Mouse (Mus musculus) right cerebral cortex, postnatal 36 days (tissue): Measurements from ENCODE around the gene Tmem233.
A peak's percentile ranks its signal among the peaks of the same experiment; 100 is the strongest.

Experiments
- DNase-seq, 2 experiments: peaks; one replicate each; pipeline ENCODE4 v3.0.0; 2022; ENCODE audit warnings: low spot score in 2 of 2, mixed read lengths in 1 of 2

Gene Tmem233

DNA sequence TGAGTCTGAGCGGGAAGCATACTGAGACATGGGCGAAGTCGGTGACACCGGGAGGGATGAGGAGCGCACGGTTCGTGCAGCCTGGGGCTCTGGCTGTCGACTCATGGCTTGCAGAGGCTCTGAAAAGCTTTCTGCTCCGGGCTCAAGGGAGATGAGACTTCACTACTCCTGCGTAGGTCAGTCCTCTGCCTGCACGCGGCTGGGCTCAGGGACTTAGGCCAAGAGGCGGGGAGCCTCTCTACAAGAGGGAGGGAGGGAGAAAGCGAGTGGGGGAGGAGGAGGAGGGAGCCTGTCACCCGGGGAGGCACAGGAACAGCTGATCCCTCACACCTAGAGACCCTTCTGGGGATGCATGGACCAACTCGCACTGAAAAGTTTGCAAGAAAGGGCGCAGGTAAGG is at the start of gene Tmem233:
Gene Tmem233 (minus strand): TSS at position 164 of the 400 bp plus-strand sequence.
- no peak for DNase-seq

DNA sequence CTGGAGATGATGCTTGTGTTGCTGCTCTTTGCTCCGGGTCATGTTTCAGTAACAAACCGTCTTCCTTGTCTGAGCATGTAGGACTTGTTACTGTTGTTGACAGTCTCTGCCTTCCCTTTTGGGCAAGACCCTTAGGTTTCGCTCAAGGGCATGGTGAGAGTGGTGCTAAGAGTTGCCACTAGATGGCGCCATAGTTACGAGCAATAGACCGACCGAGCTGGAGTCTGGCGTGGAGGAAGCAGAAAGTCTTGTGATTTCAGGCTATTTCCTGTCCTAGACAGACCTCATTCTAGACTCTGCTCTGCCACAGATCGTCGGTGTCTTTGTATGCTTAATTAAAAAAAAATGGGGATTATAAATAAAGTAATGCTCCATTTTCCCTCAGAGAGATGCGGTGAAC is 40.3 kb upstream of the Tmem233 start:
- peak; percentile 66 to 72 for DNase-seq

DNA sequence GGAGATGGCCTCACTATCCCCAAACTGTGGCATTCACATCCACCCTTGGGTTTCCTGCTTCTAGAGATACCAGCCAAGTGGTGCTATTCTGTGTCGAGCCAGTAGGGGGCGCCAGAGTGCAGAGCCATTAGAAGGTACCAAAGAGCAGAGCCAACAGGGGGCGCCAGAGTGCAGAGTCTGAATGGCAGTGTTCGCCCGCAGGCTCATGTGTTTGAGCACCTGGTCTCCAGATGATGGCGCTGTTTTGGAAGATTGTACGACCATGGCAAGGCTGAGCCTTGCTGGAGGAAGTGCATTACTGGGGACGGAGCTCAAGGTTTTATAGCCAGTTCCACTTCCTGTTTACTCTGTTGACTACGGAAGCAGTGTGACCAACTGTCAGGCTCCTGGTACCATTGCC is 33.5 kb upstream of the Tmem233 start:
- peak in 1 of 2 experiments; percentile 6 for DNase-seq

DNA sequence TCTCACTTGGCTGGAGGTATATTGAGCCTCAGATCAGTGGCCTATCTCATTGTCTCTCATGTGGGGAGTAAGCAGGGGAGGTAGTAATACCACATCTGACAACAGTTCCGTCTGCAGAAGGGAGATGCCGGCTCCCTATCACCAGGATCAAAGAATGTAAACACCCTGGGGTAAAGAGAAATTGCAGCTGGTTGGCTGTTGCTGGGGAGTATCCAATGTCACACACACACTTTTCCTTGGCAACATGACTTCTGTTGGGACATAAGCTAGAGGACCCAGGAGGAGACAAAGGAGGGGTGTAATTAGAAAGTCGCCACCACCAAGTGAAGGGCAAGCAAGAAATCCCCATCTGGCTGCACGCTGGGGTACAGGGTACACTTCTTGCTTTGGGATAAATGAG is 33.1 kb upstream of the Tmem233 start:
- no peak for DNase-seq

DNA sequence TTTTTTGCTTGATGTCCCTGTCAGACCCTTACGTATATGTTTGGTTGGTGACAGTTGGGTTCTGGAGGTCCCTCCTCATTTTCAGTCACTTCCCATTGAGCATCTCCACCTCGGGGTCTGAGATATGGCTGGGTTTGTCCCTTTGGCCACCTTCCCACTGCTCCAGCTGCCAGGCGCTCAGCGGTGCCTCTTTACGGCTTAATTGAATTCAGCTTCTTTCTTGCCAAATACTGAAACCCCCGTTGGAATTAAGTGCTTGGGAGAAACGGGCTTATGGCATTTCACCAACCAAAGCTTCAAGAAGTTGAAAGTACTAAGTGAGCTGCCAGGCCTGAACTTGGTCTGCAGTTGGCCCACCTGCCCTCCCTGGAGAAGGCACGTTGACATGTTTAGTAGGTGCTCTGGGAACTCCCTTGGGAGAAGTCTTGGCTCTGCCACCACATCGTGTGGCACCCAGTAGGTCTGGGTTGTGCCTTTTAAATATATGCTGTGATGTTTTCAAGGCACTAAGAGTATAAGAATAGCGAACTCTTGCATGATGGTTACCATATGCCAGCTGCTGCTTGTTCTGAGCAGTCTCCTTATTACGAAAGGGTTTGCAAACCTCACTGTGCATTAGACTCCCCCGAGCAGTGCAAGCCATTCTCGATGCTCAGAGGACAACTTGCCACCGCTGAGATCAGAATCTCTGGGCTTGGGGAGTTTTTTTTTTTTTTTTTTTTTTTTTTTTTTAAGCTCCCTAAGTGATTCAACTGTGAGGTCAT is 32.2 kb upstream of the Tmem233 start:
- no peak for DNase-seq

DNA sequence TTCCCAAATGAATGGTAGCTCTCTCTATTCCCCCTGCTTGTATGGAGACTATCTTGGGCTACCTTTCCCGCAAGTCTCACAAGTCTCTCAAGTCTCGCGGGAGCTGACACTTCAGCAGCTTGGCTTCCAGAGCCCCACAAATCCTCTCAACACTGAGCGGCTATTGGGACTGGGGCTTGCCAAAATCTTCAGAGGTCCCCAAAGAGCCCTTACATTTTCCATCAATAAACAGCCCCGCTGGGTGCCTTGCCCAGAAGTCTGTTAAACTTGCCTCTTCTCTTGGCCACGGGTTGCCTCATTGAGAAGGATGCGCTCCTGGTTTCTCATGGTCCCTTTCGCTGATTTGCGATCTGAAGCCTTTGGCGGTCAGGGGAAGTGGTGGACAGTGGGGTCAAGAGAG is 25.6 kb upstream of the Tmem233 start:
- DNase-seq: no peak

DNA sequence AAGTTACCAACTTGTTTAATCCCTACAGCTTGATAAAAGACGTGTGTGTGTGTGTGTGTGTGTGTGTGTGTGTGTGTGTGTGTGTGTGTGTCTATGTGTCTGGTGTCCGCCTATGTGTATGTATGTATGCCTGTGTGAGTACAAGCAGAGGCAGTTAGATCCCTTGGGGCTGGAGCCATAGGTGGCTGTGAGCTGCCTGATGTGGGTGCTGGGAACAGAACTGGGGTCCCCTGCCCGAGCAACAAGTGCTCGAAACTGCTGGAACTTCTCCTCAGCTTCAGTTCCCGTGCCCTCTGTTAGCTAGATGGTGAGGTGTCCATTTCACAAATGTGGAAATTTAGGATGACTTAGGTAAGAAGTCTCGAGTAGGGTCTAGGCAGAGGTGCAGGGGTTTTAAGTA is 1.2 kb upstream of the Tmem233 start:
- no peak for DNase-seq

DNA sequence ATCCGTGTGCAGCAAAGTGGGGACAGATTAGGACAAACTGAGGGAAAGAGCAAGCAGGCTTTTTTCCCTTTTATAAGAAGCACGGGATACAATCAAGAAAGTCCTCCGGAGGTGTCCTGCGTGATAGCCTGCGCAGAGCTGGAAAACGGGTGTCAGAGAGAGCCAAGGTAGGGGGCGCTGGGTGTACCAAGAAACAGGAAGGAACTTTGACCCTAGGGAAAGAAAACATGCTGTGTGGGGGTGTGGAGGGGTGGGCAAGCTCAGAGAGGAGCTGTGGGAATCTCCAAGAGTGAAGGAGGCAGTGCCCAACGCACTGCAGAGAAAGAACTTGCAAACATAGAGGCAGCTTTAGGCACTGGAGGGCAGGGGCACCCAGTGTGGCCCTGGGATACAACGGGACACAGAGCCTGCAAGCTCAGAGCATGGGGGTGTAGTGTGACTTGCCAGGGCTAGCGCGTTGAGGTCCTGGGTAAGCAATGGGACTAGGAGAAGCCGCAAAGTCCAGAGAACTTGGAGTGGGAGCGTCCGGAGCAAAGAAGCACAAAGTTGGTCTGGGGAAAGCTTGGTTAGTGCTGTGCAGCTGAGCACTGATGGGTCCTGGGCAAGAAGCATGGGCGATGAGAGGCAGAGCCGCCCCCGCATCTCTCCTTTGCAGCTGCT is 673 bp downstream of the Tmem233 start:
- DNase-seq: no peak

DNA sequence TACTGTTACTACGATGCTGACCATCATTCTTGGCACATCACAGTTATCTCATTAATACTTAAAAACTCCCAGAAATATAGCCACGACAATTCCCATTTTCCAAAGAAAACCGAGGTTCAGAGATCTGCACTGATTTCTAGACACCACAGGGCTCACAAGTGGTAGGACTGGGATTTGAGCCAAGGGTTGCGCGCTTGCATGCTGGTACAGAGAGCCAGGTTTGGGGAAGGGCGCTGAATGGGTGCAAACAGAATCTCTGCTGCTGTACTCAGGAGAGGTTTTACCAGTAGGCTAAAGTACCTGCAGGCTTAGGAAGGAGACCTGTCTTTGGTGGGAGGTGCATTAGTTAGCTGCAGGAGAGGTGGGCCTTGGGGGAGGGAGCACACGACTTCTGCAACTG is 1.4 kb downstream of the Tmem233 start:
- DNase-seq: no peak

DNA sequence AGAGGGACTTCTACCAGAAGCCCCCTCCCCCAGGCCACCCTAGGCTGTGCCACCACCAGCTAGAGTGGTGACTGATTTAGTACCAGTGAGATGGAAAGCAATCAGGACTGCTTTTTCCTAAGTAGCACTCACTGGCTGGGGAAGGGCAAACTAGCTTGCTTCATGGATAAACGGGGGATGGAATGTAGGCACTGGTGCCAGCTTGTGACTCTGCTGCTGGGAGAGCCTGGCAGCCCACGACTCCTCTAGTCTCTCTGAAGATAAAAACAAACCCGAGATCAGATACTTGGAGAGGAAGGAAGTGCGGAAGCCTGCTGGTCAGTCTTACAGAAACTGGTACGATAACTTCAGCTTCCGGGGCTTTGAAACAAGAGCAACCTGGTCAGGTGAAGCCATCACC is 2.3 kb downstream of the Tmem233 start:
- no peak for DNase-seq

DNA sequence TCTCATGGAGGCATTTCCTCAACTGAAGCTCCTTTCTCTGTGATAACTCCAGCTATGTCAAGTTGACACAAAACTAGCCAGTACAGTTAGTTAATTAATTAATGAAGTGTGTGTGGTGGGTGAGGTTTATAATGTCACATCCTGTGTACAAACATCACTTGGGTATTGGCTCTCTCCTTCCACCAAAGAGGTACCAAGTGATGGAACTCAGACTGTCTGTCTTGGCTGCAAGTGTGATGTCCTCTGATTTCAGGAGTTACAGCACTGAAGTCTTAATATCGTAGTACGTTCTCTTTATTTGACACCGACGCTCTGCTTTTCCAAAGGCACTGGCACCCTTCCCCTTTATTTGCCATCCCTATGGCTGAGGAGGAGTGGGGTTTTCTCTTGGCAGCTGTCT is 13.4 kb downstream of the Tmem233 start:
- DNase-seq: no peak

DNA sequence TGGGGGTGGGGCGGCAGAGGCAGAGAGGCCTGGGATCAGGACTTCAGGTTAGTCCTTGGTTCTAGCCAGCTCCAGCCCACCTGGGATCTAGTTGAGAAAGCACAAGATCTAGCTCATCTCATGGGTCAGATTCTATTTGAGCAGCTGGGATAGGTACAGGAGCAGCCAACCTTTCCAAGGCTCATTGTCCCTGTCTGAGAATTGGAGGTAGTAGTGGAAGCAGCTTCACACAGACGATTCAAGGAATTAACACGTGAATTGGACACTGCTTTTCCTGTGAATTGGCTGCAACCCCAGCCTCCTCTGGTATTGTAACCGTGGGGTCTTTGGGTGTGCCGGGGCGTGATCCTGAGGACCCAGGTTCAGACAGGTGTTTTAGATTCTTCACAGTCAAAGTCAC is 30.2 kb downstream of the Tmem233 start:
- DNase-seq: no peak

DNA sequence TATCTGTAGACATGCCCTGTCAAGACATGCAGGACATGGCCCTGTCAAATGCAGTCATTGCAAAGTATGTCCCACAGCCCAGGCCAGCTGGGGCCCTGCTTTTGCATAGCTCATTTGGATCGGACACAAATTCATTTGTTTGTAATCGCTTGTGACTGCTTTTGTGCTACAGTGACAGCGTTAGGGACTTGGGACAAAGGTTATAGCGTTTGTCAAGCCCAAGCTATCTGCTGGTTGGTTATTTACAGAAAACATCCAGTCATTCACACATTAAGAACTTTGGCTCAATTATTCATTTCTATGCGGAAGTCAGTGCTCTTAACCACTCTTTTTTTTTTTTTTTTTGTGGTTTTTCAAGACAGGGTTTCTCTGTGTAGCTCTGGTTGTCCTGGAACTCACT is 30.9 kb downstream of the Tmem233 start:
- no peak for DNase-seq

DNA sequence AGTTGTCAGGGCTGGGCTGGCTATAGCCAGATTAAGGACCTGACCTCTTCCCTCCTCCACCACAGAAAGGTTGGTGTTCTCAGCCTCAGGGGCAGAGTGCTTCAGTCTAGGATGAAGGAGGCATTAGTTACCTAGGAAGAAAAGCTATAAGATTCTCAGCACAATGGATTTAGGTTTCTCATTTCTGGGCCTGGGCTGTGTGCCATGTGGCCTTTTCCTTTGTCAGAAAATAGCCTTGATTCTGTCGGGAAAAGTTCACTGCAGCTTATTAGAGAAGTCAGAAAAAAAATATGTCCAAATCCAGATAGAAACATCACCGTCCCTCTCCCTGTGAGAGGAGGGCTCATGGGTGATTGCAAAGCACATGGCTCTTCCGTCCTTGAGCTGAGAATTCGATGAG is 33.2 kb downstream of the Tmem233 start:
- DNase-seq: no peak

DNA sequence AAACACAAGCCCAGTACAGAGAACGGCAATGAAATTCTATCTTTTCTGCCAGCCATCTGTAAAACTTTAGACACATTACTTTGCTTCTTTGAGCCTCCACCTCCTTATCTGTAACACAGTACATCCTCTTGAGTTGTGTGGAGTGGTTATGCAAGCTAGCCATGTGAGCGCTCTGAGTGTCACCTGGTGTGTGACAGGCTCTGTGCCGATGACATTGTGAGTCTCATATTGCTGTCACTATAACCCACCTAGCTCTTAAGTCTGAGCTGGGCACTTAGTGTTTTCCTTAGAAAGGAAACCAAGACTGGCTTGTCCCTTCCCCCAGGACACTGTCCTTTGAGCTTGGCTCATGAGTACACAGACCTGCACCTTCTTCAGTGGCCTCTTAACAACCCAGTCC is 34.7 kb downstream of the Tmem233 start:
- DNase-seq: no peak

DNA sequence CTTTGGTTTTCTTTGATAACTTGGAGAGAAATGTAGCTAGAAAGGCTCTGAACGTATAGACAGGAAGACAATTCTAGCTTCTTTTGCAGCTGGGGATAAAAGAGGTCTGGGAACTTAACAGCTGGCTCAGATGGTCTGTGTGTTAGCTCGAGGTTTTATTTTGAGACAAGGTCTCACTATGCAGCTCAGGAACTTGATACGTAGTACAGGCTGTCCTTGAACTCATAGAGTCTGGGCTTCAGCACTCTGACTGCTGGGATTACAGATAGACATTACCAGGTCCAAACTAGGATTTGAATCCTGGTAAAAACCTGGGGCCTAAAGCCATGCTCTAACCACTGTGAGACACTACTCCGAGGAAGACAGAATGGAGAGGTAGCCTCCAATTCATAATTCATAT is 36.8 kb downstream of the Tmem233 start:
- DNase-seq: no peak

DNA sequence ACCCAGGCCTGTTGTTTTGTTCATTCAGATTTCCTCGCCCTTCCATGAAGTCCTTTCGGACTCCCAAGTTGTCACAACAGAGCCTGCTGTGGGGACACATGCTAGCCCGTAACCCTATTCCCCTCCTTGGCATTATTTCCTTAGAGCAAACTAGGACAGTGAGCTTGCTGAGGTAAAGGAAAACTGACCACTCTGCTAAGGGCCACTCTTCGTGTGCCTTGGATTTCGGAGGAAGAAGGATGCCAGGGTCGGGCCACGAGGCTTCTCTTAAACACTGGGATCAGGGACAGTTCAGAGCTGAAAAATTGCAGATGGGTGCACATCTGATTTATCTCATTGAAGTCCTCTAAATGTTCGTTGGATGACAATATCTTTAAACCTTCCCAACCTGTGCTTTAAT is 37.5 kb downstream of the Tmem233 start:
- no peak for DNase-seq

DNA sequence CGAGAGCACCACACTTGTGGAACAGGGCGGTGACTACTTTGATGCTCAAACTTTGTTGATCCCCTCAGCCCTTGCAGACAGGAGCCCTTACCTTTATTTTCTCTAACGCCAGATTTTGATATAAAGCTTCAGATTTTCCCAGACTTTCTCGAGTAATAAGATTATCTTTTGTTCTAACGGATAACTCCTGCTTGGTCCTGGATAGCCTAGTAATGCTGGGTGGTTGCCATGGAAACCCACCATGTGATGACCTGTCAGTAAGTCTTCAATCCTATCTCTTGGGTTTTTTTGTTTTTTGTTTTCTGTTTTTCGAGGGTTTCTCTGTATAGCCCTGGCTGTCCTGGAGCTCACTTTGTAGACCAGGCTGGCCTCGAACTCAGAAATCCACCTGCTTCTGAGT is 40.8 kb downstream of the Tmem233 start:
- no peak for DNase-seq

DNA sequence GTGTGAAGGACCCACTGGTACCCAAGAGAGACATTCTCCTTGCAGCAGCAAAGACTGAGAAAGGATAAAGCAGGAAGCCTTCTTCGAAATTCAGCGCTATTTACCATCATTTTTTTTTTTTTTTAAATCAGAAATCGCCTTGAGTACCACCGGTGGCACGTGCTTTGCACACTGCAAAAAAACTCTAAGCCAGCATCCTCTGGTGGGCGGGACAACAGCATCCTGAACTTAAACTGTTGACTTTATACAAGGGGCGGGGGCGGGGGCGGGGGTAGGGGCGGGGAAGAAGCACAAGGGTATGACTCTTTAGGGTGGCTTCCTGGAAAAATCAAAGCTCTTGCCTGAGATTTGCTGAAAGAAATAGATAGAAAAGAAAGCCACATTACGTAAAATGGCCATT is 43.3 kb downstream of the Tmem233 start:
- DNase-seq: no peak

DNA sequence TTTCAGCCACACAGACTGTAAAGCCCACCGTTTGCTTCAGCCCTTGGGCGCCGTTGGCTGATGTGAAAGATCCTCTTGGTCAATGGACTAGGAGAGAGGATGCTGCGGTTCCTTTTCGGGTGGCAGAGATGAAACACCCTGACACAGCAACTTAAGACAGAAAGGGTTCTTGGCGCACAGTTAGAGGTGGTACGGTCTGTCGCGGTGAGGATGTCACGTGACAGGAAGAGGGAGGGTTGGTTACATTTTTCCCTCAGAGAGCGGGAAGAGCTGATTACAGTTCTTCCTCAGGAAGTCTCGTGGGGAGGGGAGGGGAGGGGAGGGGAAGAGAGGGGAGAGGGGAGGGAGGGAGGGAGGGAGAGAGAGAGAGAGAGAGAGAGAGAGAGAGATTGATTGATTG is 45.3 kb downstream of the Tmem233 start:
- DNase-seq: no peak

DNA sequence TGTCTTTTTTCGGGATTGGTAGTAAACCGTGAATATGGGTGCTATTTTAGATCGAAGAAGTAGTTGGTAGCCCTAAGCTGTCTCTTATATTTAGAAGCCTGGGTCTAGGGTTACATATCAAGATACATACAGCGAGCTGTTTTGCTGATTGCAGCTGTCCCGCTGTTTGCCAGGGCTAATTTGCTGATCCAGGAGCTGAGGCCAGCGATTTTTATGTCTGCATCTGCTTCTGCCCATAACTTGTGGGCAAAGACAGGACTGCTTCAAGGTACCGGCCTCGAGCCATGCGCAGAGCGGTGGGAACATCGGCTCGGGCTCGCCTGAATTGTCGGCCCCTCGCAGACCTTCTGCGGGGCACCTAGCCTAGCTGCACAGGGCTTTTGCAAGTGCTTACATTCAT is 46.6 kb downstream of the Tmem233 start:
- no peak for DNase-seq

DNA sequence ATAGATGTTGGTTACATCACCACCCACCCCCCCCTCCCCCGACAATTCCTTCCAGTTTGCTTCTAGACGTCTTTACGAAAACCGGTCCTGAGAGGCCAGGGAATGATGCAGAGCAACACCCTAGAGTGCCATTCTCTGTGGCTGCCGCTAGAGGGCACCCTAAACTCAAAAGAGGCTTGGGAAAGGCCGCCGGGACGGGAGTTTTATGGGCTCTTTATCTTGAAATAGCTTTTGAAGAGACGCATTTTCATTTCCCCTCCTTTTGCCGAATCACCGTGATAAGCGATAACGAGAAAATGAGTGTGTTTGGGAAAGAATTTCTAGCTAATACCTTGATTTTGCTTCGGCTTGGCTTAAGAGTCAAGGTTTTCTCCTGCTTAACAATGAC is 51.9 kb downstream of the Tmem233 start:
- no peak for DNase-seq

DNA sequence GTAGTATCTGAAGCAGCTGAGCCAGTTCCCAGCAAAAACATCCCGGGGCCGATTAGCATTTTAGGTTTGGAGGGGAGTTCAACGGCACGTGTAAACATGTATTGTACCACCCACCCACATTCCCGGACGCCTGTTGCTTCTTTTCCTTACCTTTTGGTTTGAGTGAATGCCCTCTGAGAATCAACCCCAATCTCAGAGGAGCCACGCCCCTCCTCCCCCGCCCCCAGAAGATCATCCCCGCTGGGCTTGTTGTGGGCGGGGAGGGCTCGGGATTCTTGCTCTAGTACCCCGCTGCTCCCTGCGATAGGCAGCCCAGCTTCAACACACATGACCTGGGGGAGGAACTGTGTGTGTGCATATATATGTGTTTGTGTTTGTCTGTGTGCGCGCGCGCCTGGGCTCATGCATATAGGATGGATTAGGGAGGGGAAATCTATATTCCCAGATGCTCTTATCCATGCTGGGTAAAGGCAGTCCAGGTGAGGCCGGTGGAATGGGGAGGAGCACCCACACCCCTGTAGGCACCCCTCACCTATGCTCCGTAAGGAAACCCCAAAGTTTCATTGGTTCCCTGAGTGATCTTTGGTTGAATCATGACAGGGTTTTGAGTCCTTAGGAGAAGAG is 52.4 kb downstream of the Tmem233 start:
- no peak for DNase-seq
